Mouse (Mus musculus) bone marrow macrophage, adult 2 months (primary cell): ENCODE data around the gene Tbx10.

Experiments used
- CTCF ChIP-seq: IDR thresholded peaks from 2 replicates; pipeline ENCODE4 v1.5.1; 2012; ENCODE audit warnings: low read depth, mild to moderate bottlenecking, low read length, moderate library complexity
- POLR2A ChIP-seq: IDR thresholded peaks from 2 replicates; pipeline ENCODE4 v1.6.1; 2012; ENCODE audit warnings: mild to moderate bottlenecking, low read depth, low read length, borderline replicate concordance

GRCm38 (mm10) chr19:3990804-3991203, 1.7 kb upstream of the Tbx10 start:
- TF ChIP-seq CTCF (no peak), POLR2A (no peak)
